Mouse (Mus musculus) CD4-positive, CD25-positive, alpha-beta regulatory T cell, adult 2 months (primary cell): ENCODE results near the gene P4ha2.

ENCODE experiments used
- DNase-seq: peaks from one replicate; pipeline ENCODE4 v3.0.0-alpha.2; 2012; ENCODE audit warnings: low read depth, low spot score

Gene P4ha2

GRCm38 (mm10) chr11:54100045-54100691 is at the start of gene P4ha2:
Gene P4ha2 (plus strand): TSS chr11:54100095.
- no peak for DNase-seq

DNA sequence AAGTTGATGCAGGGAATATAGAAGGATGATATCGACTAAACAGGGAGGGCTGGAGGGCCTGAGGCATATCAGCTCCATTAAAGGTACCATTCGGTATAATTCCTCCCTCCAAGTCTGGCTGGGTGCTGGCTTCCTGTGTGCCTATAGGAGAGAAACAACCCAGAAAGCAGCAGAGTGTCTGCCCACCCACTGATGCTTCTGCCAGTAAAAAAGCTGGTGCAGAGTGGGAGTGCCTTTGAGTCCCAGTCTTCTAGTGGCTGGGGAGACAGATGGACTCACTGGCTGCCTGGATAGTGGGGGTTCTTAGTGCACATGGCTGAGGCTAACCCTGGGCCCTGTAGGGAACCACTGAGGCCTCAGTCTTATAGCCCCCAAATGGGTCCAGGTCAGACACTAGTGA is 49.7 kb upstream of the P4ha2 start:
- no peak for DNase-seq

DNA sequence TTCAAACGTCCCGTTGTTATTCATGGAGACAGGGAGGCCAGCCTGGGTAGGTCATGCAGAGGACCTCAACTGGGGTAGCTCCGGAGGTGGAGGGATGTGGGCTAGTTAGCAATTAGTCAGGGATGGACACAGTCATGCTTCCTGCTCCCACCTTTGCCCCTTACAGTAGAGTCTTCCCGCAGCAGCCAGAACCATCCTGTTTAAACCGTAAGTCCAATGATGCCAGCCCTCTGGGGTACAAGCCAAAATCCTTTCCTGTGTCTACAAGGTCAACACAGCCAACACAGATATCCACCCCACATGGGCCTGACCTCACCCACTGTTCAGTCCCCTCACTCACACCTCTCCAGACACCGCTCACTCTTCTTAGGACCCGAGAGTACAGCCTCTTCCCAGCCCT is 48.7 kb upstream of the P4ha2 start:
- no peak for DNase-seq

GRCm38 (mm10) chr11:54052128-54052527 is 47.8 kb upstream of the P4ha2 start:
- no peak for DNase-seq

DNA sequence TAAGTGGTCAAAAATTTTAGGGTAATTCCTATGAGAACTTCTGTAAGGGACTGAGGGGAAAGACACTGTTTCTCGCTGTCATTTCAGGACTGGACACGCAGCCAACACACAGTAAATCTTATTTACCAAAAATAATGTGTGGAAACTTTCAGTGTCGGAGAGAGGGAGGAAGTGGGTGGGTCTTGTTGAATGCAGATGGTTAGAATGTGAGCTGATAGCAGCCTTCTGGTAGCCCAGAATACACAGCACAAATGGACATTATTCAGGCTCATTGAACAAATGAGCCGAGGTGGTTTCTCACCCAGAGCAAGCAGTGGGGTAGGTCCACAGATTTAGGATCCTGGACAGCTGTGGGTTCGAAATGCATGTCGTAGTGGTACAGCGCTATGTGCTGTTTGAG is 46.8 kb upstream of the P4ha2 start:
- no peak for DNase-seq

DNA sequence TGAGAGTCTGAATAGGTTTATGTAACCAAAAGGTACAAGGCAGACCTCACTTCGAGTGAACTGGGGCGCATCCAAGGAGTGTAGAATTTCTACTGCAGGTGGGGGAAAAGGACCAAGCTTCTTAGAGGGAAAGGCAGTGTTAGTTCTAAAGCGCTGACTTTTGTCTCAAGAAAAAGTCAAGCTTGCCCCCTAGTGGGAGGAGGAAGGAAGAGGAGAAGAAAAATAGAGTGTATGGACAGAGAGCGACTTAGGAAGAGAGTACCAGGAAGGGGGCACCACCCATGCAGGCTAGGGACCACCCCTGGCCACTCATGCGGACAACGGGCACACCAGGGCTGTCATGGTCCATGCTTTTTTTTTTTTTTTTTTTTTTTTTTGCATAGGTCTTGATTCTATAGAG is 45.6 kb upstream of the P4ha2 start:
- DNase-seq: peak; percentile 66

DNA sequence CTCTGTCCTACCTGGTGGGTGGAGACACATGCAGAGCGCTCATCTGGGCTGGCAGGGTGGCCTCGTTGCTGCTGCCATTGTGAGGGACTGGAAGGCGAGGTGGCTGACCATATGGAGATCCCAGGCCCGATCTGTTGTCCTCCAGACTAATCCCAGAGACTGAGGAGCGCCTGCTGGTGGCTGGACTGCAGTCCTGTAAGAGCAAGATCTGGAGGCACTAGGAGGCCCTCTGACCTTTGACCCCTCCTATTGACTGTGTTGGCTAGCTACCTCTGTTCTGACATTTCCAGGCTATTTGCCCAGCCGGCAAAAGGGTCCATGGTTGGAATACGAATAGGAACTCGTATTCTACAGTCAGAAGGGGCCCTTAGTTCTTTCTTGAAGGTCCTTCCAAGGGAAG is 43.8 kb upstream of the P4ha2 start:
- DNase-seq: no peak

DNA sequence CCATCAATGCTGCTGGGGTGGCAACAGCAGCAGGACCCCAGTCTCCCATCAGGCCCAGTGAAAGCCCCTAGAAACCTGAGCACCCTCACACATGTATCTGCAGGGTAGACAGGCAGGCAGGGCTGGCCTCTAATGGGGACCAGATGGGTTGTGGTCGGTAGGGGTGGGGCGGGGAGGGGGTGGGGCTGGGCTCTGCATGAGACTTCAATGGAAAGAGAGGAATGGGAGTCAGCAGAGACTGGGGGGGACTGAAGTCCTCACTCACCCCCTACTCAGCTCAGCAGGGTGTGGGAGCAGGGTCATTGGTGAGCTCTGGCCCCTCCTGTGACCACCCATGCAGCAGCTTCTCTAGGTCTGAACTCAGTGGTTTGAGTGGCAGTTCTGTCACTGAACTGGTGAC is 42.5 kb upstream of the P4ha2 start:
- no peak for DNase-seq

DNA sequence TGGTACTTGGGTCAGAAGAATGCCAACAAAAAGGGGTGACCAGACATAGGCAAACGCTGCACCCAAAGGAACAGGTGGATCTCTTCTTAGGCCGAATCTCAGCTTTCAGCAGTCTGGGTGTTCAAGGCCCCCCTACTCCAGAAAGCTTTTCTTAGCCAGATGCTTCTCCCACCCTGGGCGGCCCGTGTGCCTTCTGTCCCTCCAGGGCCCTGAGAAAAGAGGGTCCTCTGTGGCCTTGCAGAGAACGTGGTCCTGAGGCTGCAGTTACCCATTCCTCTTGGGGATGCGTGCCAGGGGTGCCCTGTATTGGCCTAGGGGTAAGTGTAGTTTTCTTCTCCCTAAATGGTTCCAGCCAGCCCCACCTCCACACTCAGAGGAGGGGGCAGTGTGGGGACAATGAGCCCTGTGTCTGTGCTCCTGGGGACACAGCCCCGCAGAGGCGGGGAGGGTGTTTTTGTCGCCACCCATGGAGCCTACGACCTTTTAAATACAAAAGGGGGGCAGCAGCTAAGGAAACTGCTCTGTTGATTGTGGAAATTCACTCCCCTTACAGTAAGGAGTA is 41.8 kb upstream of the P4ha2 start:
- DNase-seq: no peak

DNA sequence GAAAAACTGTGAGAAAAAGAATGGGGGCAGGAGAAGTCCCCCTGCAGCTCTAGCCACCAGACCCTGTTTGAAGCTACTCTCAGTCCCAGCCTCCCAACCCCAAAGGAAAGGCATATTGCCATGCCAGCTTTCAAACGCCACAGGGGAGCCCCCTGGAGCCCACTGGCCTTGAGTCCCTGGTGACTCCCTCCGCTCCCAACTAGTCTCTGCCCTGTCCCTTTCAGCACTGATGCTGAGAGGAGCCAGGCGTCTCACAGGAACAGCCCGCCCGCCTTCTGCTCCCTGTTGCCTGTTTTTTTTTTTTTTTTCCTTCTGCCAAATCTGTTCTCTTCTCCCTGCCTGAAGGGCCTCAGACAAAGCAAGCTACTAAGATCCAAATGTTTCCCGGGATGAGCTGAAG is 41.3 kb upstream of the P4ha2 start:
- no peak for DNase-seq

GRCm38 (mm10) chr11:54059526-54059925 is 40.4 kb upstream of the P4ha2 start:
- DNase-seq: no peak

DNA sequence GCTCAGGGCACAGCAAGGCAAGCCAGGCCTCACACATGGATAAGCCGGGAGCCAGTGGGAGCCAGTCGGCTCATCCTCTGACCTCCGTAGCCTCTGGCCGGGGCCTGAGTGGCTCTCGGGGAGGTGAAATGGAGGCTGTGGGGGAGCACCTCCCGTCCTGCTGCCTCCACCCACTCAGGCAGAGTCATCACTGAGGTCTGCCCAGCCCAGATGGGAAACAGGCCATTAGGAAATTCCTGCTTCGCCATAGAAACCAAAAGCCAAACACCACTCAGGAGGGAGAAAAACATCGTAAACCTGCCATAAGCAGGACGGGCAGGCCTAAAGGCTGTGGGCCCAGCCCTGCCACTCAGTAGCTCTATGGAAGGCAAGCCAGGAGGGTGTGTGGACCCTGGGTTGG is 39.6 kb upstream of the P4ha2 start:
- no peak for DNase-seq

DNA sequence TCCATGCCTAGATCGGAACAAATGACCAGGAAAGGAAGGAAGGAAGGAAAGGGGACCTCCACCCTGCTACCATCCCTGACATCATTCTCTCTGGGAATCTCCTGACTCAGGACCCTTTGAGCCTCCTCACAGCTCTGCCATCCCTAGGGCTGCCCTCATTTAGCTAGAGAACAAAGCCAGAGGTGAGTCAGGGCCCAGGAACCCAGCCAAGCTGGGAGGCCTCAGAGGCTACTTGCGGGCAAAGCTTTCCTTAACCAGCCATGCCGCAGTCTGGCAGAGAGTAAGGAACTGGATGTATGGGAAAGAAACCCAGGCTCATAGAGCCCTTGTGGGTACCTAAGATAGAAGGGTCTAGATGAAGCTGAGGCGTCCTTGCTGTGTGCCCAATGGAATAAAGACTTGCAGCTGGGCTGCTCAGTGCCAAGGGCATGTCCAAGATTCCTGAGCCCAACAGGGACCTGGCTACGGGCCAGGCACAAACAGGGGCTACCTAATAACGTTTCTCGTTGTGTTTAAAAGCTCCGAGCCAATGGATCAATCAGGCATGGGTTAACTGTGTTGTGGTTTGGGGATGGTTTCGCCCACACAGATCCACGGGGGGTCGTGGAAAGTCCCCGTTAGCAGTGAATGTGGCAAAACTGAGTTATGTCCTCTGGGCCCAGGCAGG is 37.7 kb upstream of the P4ha2 start:
- DNase-seq: no peak

- peak; percentile 54 for DNase-seq
These were observed 37.0 kb upstream of the P4ha2 start for GRCm38 (mm10) chr11:54062753-54063471.

DNA sequence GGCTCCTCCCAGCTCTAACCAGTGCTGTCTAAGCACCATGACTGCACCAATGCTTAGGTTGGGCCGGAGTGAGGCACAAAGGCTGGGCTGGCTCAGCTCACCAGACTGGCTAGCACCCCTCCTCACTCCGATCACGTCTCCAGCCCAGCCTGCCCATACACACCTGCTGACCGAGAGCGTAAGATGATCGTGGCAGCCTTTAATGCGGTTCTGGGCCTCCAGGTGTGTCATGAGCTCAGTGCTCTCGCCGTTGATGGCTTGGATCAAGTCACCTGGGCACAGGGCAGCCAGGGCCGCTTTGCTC is 36.5 kb upstream of the P4ha2 start:
- no peak for DNase-seq

GRCm38 (mm10) chr11:54064412-54064978 is 35.4 kb upstream of the P4ha2 start:
- no peak for DNase-seq

DNA sequence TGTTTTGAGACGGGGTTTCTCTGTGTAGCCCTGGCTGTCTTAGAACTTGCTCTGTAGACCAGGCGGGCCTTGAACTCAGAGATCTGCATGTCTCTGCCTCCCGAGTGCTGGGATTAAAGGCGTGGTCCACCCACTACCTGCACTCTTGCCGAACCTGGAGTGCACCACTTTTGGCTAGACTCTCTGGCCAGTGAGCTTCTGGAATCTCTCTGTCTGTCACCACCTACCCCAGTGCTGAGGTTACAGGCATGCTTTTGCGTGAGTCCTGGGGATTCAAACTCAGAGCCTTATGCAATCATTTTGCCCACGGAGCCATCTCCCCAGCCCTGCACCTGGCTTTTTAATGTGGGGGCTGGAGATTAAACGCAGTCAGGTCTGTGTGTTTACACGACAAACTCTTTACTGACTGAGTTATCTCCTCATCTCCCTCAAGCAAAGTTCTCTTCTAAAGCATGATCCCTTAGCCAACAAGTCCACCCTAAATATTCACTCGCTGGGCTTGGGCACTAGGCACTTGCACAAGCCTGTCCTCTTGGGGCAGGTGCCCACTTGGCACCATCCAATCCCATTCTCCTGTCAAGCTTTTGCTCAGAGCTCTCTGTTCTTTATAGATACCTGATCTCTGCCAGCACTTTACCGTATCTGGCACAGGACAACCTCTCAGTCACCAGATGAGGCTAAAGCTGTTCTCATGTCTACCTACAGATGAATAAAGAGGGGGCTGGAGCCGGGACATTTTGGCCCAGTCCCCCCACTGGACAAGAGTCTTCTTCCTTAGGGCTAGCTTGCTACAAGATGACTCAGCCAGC is 34.6 kb upstream of the P4ha2 start:
- no peak for DNase-seq

- DNase-seq: no peak
These were observed 34.0 kb upstream of the P4ha2 start for GRCm38 (mm10) chr11:54065915-54066178.

DNA sequence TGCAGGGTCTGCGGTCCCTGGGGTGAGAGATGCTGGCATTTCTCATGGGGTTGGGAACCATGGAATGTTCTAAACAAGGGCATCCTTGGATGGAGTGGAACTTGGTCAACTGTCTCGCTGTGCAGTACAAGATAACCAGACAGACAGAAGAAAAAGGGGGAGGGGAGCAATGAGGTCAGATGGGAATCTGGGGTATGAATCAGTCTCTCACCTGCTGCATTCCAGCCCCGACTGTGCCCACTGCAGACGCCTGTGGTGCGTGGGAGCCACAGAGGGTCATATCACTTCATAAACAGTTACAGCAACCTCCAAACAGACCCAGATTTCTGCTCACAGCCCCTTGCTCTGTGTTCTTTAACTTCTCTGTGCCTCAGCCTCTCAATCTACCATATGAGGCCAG is 33.5 kb upstream of the P4ha2 start:
- no peak for DNase-seq

DNA sequence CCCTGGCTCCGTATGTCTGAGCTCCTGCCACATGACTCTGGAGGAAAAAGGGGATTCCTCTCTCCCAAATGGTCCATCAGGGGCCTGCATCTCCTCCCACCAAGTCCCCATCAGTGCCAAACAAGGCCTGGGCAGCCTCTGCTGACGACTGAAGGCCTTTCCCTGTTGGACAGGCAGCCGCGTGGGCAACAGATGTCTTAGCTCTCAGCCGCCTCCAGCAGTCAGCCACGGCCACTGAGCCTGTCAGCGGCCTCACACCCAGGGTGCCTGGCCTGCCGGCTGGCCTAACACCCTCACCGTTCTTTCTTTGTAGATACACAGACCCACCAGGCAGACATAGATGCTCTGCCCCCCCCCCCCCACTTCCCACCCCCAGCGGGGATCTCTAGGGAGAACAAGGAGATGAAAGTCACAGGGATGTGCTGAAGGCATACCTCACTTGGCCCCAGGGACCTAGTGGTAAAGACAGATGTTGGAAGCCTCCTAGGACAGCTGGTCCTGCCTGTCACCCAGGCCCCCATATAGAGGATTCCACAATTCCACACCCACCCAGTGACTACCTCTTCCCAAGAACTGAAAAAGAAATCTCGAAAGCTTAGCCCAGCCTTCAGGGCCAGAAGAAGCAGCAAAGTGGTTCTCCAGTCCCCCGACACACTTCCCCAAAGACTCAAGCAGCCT is 32.4 kb upstream of the P4ha2 start:
- DNase-seq: no peak

GRCm38 (mm10) chr11:54067996-54068519 is 31.8 kb upstream of the P4ha2 start:
- DNase-seq: no peak
